Mouse (Mus musculus) intestine, embryonic 14.5 days (tissue): ENCODE measurements at regions not wholly inside any gene's neighbourhood (a gene's known extent, or its start where the extent isn't known, plus 50 kb on each side); places are given as distances from the start of the nearest gene placed in this dataset.

Experiments
- ATAC-seq: fragments of 200-750 bp; cut with Nextera tagmentation; replicated peaks from 2 replicates; pipeline ENCODE4 v1.8.0; 2017; ENCODE audit warnings: low read depth, moderate number of reproducible peaks, moderate TSS enrichment, moderate library complexity; ENCODE audit not compliant: low FRiP score, low TSS enrichment
- DNase-seq: peaks from one replicate; pipeline ENCODE4 v3.0.0-alpha.2; 2018; ENCODE audit warnings: low spot score
- H3K27ac ChIP-seq: fragments of 300-500 bp; sonication (generic); 2 replicates; pipeline ENCODE4 v1.5.1; 2014; ENCODE audit warnings: low read depth, mild to moderate bottlenecking, control low read depth
- H3K27me3 ChIP-seq: fragments of 300-500 bp; sonication (generic); replicated peaks from 2 replicates; pipeline ENCODE4 v1.6.1; 2014; ENCODE audit warnings: low read length, control low read depth; ENCODE audit not compliant: control insufficient read depth, insufficient read depth
- H3K36me3 ChIP-seq: fragments of 300-500 bp; sonication (generic); 2 replicates; pipeline ENCODE4 v1.6.1; 2014; ENCODE audit warnings: low read length, control low read depth; ENCODE audit not compliant: control insufficient read depth, insufficient read depth
- H3K4me1 ChIP-seq: fragments of 300-500 bp; sonication (generic); replicated peaks from 2 replicates; pipeline ENCODE4 v1.6.1; 2014; ENCODE audit warnings: low read length, control low read depth, mixed read lengths; ENCODE audit not compliant: control insufficient read depth, insufficient read depth
- H3K4me2 ChIP-seq: fragments of 300-500 bp; sonication (generic); 2 replicates; pipeline ENCODE4 v1.6.1; 2014; ENCODE audit warnings: low read length
- H3K4me3 ChIP-seq: fragments of 300-500 bp; sonication (generic); 2 replicates; pipeline ENCODE4 v1.5.1; 2014; ENCODE audit warnings: low read depth, low read length, control low read depth, mixed read lengths
- H3K9ac ChIP-seq: fragments of 300-500 bp; sonication (generic); 2 replicates; pipeline ENCODE4 v1.6.1; 2014; ENCODE audit warnings: mild to moderate bottlenecking, low read length
- H3K9me3 ChIP-seq: fragments of 300-500 bp; sonication (generic); 2 replicates; pipeline ENCODE4 v1.6.1; 2016; ENCODE audit warnings: low read length, control low read depth; ENCODE audit not compliant: control insufficient read depth
- WGBS: fragments of 180-500 bp; shearing (Covaris S2); extraction: QIAGEN DNeasy Blood & Tissue Kit; methylation state at CpG from one replicate; pipeline ENCODE4 v1.1.7; 2014; 5-methylcytosine and 5-hydroxymethylcytosine counted together

GRCm38 (mm10) chr6:51272136-51272736 lies 160.2 kb upstream of the Nfe2l3 start:
- no peaks in the 10 kb centered on the region for H3K36me3 ChIP-seq
- WGBS, result 66% methylated on average over 19 of the region's 19 CpGs
- DNase-seq (no peak), ATAC-seq (no peak)
- no peak overlapping the region for H3K4me3 ChIP-seq
- H3K9me3 ChIP-seq, result no peaks in the 10 kb centered on the region
- H3K4me1 ChIP-seq, result no peaks in the 10 kb centered on the region; the same call in 1 of the 2 replicates
- no peak overlapping the region for H3K9ac ChIP-seq
- 0 out of 2 replicates have a peak, but pooled peaks cover 7% of the 10 kb centered on the region for H3K27me3 ChIP-seq
- H3K4me2 ChIP-seq, result peak overlapping the region; percentile 18; the same call in 1 of the 2 replicates
- H3K27ac ChIP-seq, result no peak overlapping the region

GRCm38 (mm10) chr6:51279491-51279890 lies 153.0 kb upstream of the Nfe2l3 start:
- H3K4me3 ChIP-seq, result no peak overlapping the region
- no peak for DNase-seq
- H3K36me3 ChIP-seq, result no peaks in the 10 kb centered on the region
- H3K27me3 ChIP-seq, result 0 out of 2 replicates have a peak, but pooled peaks cover 10% of the 10 kb centered on the region
- no peaks in the 10 kb centered on the region; the same call in 1 of the 2 replicates for H3K4me1 ChIP-seq
- H3K9me3 ChIP-seq, result no peaks in the 10 kb centered on the region
- no peak overlapping the region for H3K27ac ChIP-seq
- H3K4me2 ChIP-seq, result no peak overlapping the region
- 61% methylated on average over 10 of the region's 10 CpGs for WGBS
- no peak for ATAC-seq
- no peak overlapping the region for H3K9ac ChIP-seq

GRCm38 (mm10) chr6:51280231-51280630 lies 152.2 kb upstream of the Nfe2l3 start:
- no peak for ATAC-seq
- Histone ChIP-seq H3K4me2 (no peak overlapping the region), H3K4me1 (no peaks in the 10 kb centered on the region; the same call in 1 of the 2 replicates), H3K9me3 (no peaks in the 10 kb centered on the region), H3K36me3 (no peaks in the 10 kb centered on the region), H3K27ac (no peak overlapping the region), H3K4me3 (no peak overlapping the region), H3K27me3 (0 out of 2 replicates have a peak, but pooled peaks cover 10% of the 10 kb centered on the region), H3K9ac (no peak overlapping the region)
- no peak for DNase-seq
- 53% methylated on average over 7 of the region's 7 CpGs for WGBS

GRCm38 (mm10) chr6:51283916-51284706 lies 148.4 kb upstream of the Nfe2l3 start:
- no peak overlapping the region for H3K4me3 ChIP-seq
- no peak overlapping the region; the same call in 1 of the 2 replicates for H3K4me2 ChIP-seq
- no peak overlapping the region for H3K27ac ChIP-seq
- 0 out of 2 replicates have a peak, but pooled peaks cover 3% of the 10 kb centered on the region for H3K27me3 ChIP-seq
- H3K9ac ChIP-seq, result no peak overlapping the region
- DNase-seq (no peak), ATAC-seq (no peak)
- no peaks in the 10 kb centered on the region; the same call in 1 of the 2 replicates for H3K4me1 ChIP-seq
- 54% methylated on average over 11 of the region's 11 CpGs for WGBS
- no peaks in the 10 kb centered on the region for H3K36me3 ChIP-seq
- H3K9me3 ChIP-seq, result no peaks in the 10 kb centered on the region

- no peak for ATAC-seq
- no peak overlapping the region for H3K4me2 ChIP-seq
- no peaks in the 10 kb centered on the region for H3K36me3 ChIP-seq
- H3K9me3 ChIP-seq, result no peaks in the 10 kb centered on the region
- H3K4me1 ChIP-seq, result no peaks in the 10 kb centered on the region; the same call in 1 of the 2 replicates
- no peak overlapping the region for H3K9ac ChIP-seq
- 83% methylated on average over 9 of the region's 9 CpGs for WGBS
- no peak for DNase-seq
- H3K27ac ChIP-seq, result no peak overlapping the region
- 0 out of 2 replicates have a peak, but pooled peaks cover 3% of the 10 kb centered on the region for H3K27me3 ChIP-seq
- H3K4me3 ChIP-seq, result no peak overlapping the region
Measured at GRCm38 (mm10) chr6:51284881-51285280, 147.6 kb upstream of the Nfe2l3 start.

GRCm38 (mm10) chr6:51286836-51287235 lies 145.6 kb upstream of the Nfe2l3 start:
- ATAC-seq, result no peak
- Histone ChIP-seq H3K4me3 (no peak overlapping the region), H3K9me3 (no peaks in the 10 kb centered on the region)

GRCm38 (mm10) chr6:51287383-51287782 lies 145.1 kb upstream of the Nfe2l3 start:
- no peak overlapping the region for H3K9ac ChIP-seq
- H3K36me3 ChIP-seq, result no peaks in the 10 kb centered on the region
- WGBS, result 60% methylated on average over 2 of the region's 2 CpGs
- no peak overlapping the region for H3K4me3 ChIP-seq
- H3K9me3 ChIP-seq, result no peaks in the 10 kb centered on the region
- no peaks in the 10 kb centered on the region for H3K27me3 ChIP-seq
- ATAC-seq, result no peak
- H3K4me2 ChIP-seq, result no peak overlapping the region
- H3K27ac ChIP-seq, result no peak overlapping the region
- no peaks in the 10 kb centered on the region; the same call in 1 of the 2 replicates for H3K4me1 ChIP-seq
- DNase-seq, result no peak

More at GRCm38 (mm10) chr6:51286836-51287235, 145.6 kb upstream of the Nfe2l3 start:
- WGBS, result 76% methylated on average over 2 of the region's 2 CpGs
- no peak for DNase-seq
- H3K4me2 ChIP-seq, result no peak overlapping the region
- no peak overlapping the region for H3K9ac ChIP-seq
- no peaks in the 10 kb centered on the region for H3K36me3 ChIP-seq
- H3K27me3 ChIP-seq, result no peaks in the 10 kb centered on the region
- no peak overlapping the region for H3K27ac ChIP-seq
- H3K4me1 ChIP-seq, result no peaks in the 10 kb centered on the region; the same call in 1 of the 2 replicates

GRCm38 (mm10) chr6:51287807-51288206 lies 144.7 kb upstream of the Nfe2l3 start:
- Histone ChIP-seq H3K27me3 (no peaks in the 10 kb centered on the region), H3K27ac (no peak overlapping the region), H3K4me3 (no peak overlapping the region), H3K9me3 (no peaks in the 10 kb centered on the region), H3K4me2 (no peak overlapping the region), H3K4me1 (no peaks in the 10 kb centered on the region; the same call in 1 of the 2 replicates), H3K9ac (no peak overlapping the region), H3K36me3 (no peaks in the 10 kb centered on the region)
- DNase-seq, result no peak
- 57% methylated on average over 6 of the region's 6 CpGs for WGBS
- no peak for ATAC-seq
